Mouse (Mus musculus) frontal cortex, adult (tissue): ENCODE results near the gene Commd6.
"Not testable (repeated sequence)": the region's sequence is repeated elsewhere in the genome, so short reads cannot be mapped to it uniquely, and the experiment has no call there.

Source experiments
- ATAC-seq: cut with Nextera tagmentation; 2 replicates; pipeline ENCODE4 v1.9.2; 2017; ENCODE audit warnings: mild to moderate bottlenecking, moderate library complexity, mixed read lengths; ENCODE audit not compliant: low TSS enrichment

Commd6 gene

DNA sequence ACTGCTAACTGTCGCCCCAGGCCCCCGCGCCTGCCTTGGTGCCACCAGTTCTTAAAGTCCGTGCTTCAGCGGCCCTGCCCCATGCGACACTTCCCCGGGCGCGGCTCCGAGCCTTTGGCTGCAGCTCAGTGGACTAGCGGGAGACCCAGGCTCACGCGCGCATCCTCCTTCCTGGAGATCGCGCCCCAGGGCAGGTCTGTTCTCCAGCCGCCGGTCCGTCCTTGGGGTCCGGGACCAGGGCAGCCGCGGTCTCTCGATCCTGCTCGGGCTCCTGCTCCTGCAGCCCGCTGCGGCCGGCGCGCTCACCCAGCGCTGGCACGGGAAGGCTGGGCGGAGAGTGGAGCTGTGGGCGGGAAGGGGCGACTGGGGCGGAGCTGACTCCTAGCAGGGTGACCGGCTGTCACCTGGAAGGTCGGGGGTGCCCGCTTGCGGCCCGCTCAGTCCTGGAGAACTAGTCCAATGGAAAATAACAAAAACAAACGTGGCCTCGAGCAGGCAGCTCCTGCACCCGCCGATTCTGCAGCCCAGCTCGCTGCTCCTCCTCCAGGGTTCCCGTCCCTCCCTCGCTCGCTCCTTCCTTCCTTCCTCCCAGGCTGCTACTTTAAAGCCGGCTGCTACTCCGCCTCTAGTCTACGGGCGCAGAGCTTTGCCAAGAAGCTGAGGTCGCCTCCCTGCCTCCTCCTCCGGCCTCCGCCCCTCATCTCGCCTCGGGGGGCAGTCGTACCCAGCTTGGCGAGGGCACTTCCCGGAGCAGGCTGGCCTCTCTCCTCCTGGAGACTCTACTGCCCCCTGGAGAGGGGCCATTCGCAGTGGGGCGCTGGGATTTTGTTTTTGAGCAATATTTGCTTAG, 31.7 kb downstream of the Commd6 start, which contains the start of gene Tbc1d4:
Tbc1d4 (minus strand) TSS at position 673 of the 850 bp plus-strand sequence.
- ATAC-seq: peak; percentile 88

DNA sequence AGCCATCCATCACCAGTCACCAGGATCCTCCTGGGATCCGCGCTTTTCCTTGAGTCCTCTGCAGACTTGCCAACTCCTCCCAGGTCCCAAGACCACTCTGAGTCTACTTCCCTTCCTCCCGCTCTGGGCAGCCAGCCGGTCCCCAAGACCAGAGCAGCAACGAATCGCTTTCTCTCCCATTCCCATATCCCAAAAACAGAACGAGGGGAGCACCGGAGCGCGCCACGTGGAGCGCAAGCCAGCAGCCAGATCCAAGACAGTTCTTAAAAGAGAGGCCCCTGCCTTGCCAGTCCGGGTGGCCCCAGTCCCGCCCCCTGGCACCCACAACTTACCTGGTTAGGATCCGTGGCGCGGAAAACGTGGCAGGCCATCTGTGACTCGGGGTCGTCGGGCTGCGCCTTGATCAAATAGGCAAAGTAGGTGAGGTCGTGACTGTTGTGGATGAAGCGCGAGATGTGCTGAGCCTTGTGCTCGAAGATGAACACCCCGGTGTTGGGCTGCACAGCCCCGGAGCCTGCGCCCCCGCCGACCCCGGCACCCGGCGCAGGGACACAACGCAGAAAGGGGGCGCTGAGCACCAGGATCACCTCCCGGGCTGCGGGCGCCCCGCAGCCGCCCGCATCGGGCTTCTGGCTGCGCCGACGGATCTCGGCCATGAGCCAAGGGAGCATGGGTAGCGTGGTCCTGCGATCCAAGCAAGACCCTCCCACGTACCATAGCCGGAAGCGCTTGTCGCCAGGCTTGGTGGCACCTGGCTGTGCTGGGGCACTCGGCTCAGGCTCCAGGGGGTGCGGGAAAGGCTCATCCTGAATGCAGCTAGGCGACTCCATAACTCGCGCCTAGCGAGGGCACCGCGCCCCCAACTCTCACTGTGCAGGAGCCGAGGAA, 32.6 kb downstream of the Commd6 start:
- peak; percentile 32 for ATAC-seq

DNA sequence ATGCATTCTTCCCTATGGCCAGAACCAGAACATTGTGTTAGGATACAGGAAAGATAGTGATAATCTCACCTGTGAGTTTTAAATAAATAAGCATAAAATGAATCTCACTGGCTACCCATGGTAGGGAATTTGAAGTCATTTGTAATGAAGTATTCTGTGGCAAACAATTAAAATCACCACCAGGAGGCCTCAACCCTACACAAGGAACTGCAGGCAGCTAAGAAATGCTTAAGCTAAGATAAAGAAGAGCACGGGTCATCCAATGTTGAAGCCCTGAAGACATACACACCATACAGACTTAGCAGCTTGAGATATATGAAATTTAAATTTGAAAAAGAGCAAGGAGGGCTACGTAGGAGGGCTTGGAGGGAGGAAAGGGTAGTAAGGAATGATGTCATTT, 34.6 kb downstream of the Commd6 start:
- ATAC-seq: no peak

DNA sequence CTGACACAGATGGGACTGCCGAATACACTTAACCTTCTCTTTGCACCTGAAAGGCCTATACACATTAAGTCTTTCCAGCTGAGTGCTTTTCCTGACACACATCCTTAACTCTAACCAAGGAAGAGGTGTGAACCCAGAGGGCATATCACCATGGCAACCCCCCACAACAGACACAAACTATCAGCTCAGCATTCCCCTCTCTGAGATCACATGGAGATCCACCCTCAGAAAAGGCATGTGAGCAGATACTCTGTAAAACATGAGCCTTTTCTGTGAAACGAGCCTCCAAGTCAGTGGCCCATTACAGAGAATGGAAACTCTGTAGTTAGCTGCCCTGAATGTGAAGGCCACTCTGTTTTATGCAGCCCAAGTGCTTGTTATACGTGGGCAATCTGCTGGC, 37.6 kb downstream of the Commd6 start:
- no peak for ATAC-seq

DNA sequence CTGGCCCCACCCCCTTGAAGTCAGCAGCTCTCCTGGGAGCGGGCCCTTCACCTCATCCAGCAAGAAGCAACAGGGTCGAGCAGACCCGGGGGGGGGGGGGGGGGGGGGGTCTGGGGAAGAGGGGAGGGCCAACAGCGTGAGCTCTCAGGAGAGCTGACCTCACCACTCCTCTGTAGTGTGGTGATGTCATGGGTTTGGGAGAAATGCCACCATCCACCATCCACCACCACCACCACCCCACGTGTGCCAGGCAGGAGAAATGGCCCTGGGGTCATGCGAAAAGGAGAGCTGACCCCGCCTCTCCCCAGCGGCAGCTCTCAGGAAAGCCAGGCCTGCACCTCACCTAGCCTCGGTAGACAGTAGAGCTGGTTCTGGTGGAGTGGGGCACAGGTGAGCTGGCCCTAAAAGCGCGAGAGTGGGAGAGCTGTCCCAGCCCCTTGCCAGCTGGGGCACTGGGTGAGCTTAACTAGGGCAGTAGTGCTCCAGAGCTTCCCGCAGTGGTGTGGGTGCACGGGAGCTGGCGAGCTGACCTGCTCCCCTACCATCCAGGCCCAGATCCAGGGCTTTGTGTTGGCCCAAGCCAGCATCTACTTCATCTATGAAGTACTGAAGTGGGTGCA, 43.3 kb downstream of the Commd6 start:
- no peak for ATAC-seq

DNA sequence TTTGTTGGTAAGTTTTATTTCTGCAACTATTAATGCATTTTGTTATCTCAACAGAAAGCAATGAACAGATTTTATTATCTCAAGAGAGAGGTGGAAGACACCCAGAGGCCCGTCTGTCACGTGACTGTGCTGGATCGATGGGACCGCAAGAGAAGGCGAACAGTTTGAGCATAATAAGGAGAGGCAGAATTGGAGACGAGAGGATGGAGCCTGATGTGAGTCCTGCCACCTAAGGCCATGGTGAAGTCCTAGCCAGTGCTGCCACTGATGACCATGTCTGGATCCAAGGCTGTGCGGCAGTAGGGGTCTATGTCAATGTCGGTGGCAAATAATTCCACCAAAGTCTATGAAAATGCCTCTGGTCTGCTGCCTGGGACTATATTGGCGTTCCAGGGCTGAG, 43.8 kb downstream of the Commd6 start:
- no peak for ATAC-seq

DNA sequence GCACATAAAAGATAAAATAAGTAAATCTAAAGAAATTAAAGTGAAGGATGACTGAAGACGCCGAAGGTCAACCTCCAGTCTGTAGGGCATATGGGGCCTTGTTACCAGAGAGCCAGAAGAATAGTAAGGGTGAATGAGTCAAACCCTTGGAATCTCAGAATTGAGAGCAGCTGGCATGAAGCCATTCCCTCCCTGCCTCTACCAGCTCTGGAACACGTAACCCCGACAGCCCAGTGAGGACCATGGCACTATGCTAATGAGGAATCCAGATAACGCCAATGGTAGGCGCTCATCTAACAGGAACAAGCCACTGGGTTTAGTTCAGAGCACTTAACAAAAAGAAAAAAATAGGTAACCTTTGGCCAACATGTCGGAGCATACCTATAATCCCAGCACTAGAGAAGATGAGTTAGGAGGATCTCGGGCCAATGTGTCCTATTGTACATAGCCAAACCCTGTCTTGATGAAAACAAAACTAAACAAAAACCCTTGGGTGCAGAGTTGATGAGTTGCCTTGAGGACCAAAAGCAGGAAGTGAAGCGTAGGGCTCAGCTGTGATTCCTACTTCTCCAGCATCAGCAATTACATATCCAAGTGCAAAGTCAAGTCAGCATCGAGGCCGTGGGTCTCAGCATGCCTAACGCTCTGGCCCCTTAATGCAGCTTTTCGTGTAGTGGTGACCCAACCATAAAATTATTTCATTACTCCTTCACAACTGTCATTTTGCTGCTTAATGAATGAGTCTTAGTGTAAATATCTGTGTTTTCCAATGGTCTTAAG, 45.0 kb downstream of the Commd6 start:
- no peak for ATAC-seq

DNA sequence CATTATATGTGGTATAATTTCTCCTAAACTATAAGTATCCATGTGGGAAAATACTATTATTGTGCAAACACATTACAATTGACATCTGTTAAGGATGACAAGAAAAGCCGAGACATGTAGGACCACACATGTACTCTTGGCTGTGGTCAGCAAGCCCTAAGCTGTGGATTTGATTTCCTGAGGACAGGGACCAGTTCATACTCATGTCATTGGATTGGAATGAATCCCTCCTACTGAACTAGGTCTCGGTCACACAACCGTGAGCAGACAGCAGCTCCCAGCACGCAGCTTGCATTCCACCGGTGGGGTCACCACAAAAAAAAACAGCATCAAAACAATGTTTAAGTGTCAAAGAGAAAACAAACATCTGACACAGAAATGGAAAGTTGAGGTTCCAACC, 46.5 kb downstream of the Commd6 start:
- no peak for ATAC-seq

DNA sequence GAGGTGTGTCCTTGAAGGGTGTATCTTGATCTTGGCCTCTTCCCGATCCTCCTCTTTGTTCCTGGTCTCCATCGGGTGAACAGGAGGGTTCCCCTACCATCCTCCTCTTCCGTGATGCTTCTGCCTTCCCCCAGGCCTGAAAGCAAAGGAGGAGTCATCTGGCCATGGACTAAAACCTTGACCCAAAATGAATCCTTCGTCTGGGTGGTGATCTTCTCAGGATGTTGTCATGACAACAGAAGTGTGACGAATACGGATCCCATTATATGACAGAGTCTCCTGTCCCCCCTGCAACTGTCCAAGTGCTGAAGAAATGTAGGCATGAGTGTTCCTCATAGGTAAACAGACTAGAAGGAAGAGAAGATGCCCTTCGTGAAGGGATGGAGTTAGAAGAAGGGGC, 47.1 kb downstream of the Commd6 start:
- no peak for ATAC-seq

DNA sequence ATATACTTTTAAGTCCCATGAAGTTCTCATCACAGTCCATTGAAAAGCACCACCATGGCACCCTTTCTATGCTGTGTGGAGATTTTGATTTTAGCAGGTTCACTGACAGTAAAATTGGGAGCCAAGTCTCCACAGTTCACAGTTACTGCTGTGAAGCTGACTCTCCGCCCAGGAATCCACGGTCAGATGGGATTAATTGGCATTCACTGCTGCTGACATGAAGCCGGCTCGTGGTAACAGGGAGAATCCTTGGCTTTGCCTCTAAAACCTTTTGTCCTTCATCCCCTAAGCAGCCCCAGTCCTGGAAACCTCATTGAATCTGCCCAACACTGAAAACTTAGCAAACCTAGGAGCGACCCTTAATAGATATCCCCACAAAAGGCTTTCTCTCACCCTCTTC, 49.4 kb downstream of the Commd6 start:
- no peak for ATAC-seq

DNA sequence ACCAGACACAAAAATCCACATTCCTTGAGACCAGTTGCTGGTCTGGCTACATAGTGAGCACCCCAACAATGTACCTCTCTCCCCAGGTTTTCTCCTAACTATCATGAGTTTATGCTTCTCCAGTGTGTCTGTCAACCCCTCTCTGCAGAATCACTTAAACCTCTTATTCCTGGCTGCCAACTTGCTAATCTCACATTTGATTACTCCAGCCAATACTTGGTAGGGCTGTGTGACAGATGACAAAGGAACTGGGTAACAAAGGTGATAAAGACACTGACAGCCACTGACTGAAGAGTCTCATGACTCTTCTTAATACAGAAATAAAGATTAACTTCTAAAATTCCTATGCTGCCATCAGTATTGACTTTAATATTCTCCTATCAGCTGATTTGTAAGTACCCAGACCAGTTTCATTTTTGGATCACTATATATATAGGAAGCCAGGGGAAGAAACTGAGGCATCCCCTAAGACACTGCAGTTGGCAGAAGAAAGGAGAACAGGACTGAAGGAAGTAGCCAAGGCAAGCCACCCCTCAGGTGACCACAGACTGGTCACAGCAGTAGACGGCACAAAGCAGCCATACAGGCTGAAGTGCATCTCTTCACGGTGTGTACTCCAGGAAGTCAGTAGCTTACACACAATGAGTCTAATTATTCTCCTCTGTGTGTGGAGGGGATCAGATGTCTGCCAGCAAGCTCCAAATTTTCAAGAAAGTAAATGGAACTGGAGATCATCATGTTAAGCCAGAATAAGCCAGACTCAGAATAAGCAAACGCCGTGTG, 52.1 kb downstream of the Commd6 start:
- not testable (repeated sequence) for ATAC-seq

DNA sequence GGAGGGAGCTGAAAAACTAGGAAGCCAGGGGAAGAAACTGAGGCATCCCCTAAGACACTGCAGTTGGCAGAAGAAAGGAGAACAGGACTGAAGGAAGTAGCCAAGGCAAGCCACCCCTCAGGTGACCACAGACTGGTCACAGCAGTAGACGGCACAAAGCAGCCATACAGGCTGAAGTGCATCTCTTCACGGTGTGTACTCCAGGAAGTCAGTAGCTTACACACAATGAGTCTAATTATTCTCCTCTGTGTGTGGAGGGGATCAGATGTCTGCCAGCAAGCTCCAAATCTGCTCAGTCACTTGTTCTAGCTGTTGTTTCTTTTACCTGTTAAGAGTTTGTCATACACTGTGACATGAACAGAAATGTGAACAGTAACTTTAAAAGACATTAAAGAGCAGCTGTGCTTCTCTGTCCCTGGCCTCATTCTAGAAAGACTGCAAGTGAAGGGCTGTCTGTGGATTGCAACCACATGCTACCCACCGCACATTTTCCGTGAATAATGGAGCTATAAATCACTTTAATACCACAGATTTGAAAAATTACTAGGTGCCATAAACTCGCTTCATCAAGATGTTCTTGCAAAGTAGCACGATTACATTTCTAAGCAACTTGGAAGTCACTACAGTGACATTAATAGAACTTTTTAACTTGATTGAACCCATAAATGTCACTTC, 53.0 kb downstream of the Commd6 start:
- not testable (repeated sequence) for ATAC-seq

DNA sequence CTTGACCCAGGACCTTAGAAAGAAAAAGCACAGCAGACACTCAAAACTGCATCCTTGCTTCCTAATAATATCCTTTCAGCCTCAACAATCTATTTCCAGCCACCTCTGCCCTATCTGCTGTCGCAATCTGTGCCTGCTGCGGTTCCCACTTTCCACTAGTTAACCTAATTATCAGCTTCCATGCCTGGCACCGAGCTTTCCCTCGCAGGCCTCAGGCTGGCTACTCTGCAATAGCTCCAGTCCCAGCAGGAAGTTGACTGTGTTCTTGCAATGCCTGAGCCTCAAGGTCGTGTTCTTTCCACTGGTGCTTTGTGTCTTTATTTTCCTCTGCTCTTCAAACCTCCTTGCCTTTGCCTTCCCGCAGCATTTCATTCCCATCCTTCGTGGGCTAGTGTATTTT, 54.4 kb downstream of the Commd6 start:
- ATAC-seq: no peak
